Mouse (Mus musculus) C2C12 (cell line): Measurements from ENCODE around the gene Rpap2. TPM values are rescaled to one million over a fixed set of nuclear protein-coding genes. Genes with fewer than 3 reads are reported as not detected.

Experiments
- H3K27me3 ChIP-seq: one replicate; pipeline ENCODE4 v1.6.1; 2011; ENCODE audit not compliant: control insufficient read depth, insufficient read depth, insufficient read length
- H3K36me3 ChIP-seq: one replicate; pipeline ENCODE4 v1.6.1; 2011; ENCODE audit not compliant: control insufficient read depth, insufficient read depth
- H3K4me3 ChIP-seq: one replicate; pipeline ENCODE4 v1.5.1; 2011; ENCODE audit warnings: mild to moderate bottlenecking, control low read depth; ENCODE audit not compliant: poor library complexity, insufficient read depth, severe bottlenecking
- H3K79me2 ChIP-seq: one replicate; pipeline ENCODE4 v1.6.1; 2011; ENCODE audit not compliant: control insufficient read depth, insufficient read depth
- H3K79me3 ChIP-seq: one replicate; pipeline ENCODE4 v1.6.1; 2011; ENCODE audit warnings: low read depth, control low read depth
- H3ac ChIP-seq: one replicate; pipeline ENCODE3; 2011; ENCODE audit warnings: low read depth; ENCODE audit not compliant: control insufficient read depth, insufficient read length
- CEBPB ChIP-seq: IDR thresholded peaks from one replicate; pipeline ENCODE4 v1.6.1; 2011; ENCODE audit warnings: low read depth, mild to moderate bottlenecking, control low read depth, moderate library complexity
- CTCF ChIP-seq: IDR thresholded peaks from one replicate; pipeline ENCODE4 v1.5.1; 2011; ENCODE audit not compliant: control insufficient read depth, insufficient read depth, insufficient read length
- FOSL1 ChIP-seq: IDR thresholded peaks from one replicate; pipeline ENCODE4 v1.8.0; 2011; ENCODE audit warnings: mild to moderate bottlenecking, low read length; ENCODE audit not compliant: poor library complexity, insufficient read depth, severe bottlenecking
- MAX ChIP-seq: IDR thresholded peaks from one replicate; pipeline ENCODE4 v1.6.1; 2011; ENCODE audit warnings: mild to moderate bottlenecking, control low read depth
- MYOD1 ChIP-seq: IDR thresholded peaks from one replicate; pipeline ENCODE4 v1.6.1; 2011; ENCODE audit warnings: low read depth; ENCODE audit not compliant: control insufficient read depth, insufficient read length
- MYOG ChIP-seq: IDR thresholded peaks from one replicate; pipeline ENCODE4 v1.6.1; 2011; ENCODE audit not compliant: control insufficient read depth, insufficient read length; ENCODE audit errors: extremely low read depth
- USF1 ChIP-seq: IDR thresholded peaks from one replicate; pipeline ENCODE4 v1.6.1; 2011; ENCODE audit warnings: low read depth, mild to moderate bottlenecking, control low read depth, moderate library complexity
- polyA plus RNA-seq: library from polyadenylated mRNA; unstranded; fragments of >200 nt; fragmentation: generic; extraction: Trizol; gene quantifications from one replicate; pipeline ENCODE4 v1.2.1, GENCODE M21; 2012; ENCODE audit warnings: missing spikeins

The Rpap2 gene
- polyA plus RNA-seq, 1 experiment: 7.2 TPM

DNA sequence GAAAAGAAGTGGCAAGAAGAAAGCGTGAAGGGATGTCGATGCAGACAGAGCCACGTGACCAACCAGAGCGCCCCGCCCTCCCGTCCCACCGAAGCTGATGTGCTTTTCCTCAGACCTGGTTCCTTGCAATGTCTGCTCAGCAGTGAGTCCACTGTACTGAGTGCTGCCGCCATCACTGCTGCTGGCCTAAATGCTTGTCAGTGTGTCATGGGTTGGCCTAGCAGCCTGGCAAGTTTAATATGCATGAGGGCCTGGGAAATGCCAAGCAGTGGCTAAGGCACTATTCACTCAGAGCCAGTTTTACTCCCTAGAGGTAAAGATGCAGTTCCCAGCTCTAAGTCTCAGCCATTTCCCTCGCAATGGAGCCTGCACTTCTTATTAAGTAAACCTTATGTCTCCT lies 28.0 kb upstream of the Rpap2 start:
- Histone ChIP-seq H3K4me3 (no peak overlapping the region), H3K79me3 (no peaks in the 10 kb centered on the region), H3K79me2 (no peaks in the 10 kb centered on the region), H3K36me3 (peaks cover 13% of the 10 kb centered on the region), H3ac (no peak overlapping the region), H3K27me3 (no peaks in the 10 kb centered on the region)
- TF ChIP-seq USF1 (no peak), CEBPB (no peak), CTCF (no peak), FOSL1 (no peak), MAX (no peak), MYOG (no peak), MYOD1 (no peak)

DNA sequence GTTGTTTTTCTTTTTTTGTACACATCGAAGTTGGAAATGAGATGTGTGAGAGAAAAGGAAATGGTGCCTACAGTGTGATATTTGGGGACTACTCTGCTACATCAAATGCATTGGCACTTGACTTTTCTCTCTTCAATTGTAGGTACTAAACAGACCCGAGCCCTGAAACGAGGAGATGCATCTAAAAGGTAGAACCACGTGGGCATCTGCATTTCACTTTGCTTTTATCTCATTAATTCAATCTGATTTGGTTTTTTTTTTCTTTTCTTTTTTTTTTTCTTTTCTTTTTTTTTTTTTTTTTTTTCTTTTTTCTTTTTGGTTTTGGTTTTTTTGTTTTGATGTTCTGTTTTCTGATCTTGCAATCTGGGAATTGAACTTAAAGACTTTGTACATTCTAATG lies 1.2 kb downstream of the Rpap2 start:
- TF ChIP-seq MAX: no peak
- TF ChIP-seq CEBPB: no peak
- TF ChIP-seq USF1: no peak
- TF ChIP-seq CTCF: no peak
- no peak for TF ChIP-seq MYOD1
- no peak for TF ChIP-seq MYOG
- Histone ChIP-seq H3K79me2 (peaks cover 20% of the 10 kb centered on the region), H3K27me3 (no peaks in the 10 kb centered on the region), H3K79me3 (no peaks in the 10 kb centered on the region), H3ac (no peak overlapping the region), H3K4me3 (peak overlapping the region; percentile 57), H3K36me3 (peaks cover 21% of the 10 kb centered on the region)

DNA sequence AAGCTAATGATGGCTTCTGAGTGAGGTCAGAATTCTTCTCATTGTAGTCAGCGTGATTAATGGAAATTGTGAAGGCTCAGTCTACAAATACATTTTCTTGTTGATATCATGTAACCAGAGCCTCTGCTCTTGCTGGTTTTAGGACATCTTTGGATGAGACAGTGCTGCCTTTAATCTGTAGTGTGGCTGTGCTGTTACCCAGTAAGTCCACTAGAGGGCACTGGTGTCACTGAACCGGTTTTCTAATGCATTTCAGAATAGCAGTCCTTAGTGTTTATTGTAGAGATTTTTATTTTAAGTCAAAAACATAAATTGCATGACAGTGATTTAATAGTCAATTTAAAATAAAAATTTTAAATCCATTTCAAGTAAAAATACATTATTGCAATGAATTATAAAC lies 14.1 kb downstream of the Rpap2 start:
- Histone ChIP-seq H3ac (no peak overlapping the region), H3K4me3 (no peak overlapping the region), H3K79me3 (no peaks in the 10 kb centered on the region), H3K36me3 (peaks cover 19% of the 10 kb centered on the region), H3K27me3 (no peaks in the 10 kb centered on the region), H3K79me2 (no peaks in the 10 kb centered on the region)
- TF ChIP-seq MYOG (no peak), CTCF (peak; percentile 51)

DNA sequence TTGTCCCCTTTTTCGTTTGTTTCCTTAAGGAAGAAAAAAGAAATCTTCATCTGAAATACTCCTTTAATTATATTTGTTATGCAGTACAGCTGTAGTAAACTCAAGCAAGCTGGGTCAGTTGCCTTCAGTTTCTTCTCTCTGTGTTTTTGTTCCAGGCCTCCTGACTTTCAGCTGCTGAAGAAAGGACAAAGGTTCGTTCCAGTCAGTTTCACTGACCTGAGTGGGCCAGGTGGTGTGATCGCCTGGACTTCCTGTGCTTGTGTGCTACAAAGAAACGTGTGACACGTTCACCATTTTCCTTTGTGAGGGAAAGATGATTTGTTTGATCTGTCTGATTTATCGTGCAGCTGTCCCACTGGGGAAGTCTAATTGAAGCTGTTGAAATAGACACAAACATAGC lies 20.8 kb downstream of the Rpap2 start:
- H3K79me2 ChIP-seq: no peaks in the 10 kb centered on the region
- no peak overlapping the region for H3K4me3 ChIP-seq
- no peak for TF ChIP-seq MYOD1
- no peak for TF ChIP-seq CEBPB
- no peak for TF ChIP-seq FOSL1
- TF ChIP-seq MAX: no peak
- TF ChIP-seq MYOG: no peak
- no peak for TF ChIP-seq USF1
- TF ChIP-seq CTCF: no peak
- no peaks in the 10 kb centered on the region for H3K27me3 ChIP-seq
- no peak overlapping the region for H3ac ChIP-seq
- H3K36me3 ChIP-seq: peaks cover 30% of the 10 kb centered on the region
- no peaks in the 10 kb centered on the region for H3K79me3 ChIP-seq

DNA sequence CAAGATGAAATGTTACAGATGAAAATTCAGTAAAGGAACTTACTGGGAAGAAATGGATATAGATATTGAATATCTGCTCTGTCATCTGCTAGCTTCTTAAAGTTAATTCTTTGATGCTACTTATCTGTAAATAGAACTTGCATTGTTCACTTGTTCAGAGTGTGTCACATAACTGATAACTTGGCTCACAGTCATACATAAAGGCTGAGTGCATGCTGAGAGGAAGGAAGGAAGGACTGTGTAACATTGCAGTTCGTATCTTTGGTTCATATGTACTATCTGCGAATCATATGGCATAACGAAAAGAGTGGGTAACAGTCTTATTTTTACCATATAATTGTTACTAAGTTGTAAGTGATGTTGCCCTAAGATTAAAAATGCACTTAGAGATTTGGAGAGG lies 24.2 kb downstream of the Rpap2 start:
- no peak overlapping the region for H3ac ChIP-seq
- H3K4me3 ChIP-seq: no peak overlapping the region
- H3K36me3 ChIP-seq: peaks cover 22% of the 10 kb centered on the region
- no peaks in the 10 kb centered on the region for H3K27me3 ChIP-seq
- H3K79me2 ChIP-seq: no peaks in the 10 kb centered on the region
- no peaks in the 10 kb centered on the region for H3K79me3 ChIP-seq
- TF ChIP-seq USF1 (no peak), MYOG (no peak), CEBPB (no peak), FOSL1 (no peak), MYOD1 (no peak), MAX (no peak), CTCF (no peak)

DNA sequence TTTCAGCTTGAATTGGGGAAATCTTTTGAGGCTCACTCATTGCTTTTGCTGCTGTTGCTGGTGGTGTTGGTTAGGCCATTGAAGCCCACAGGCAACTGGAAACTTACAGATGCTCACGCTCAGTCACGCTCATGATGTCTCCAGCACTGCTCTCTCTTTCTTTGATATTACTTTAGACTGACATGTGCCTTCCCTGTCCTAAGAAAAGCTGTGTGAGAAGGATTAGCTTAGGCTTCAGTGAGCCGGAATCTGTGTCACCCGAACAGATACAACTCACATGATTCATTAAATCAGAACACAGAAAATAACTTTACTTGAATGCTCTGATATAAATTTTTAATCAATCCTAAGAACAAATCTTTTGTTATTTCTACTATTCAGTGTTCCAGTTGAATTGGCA lies 36.5 kb downstream of the Rpap2 start:
- TF ChIP-seq USF1 (no peak), CEBPB (no peak), MYOG (no peak), MAX (no peak), FOSL1 (no peak), CTCF (no peak), MYOD1 (no peak)
- no peak overlapping the region for H3K4me3 ChIP-seq
- no peaks in the 10 kb centered on the region for H3K79me2 ChIP-seq
- H3K79me3 ChIP-seq: no peaks in the 10 kb centered on the region
- H3ac ChIP-seq: no peak overlapping the region
- H3K36me3 ChIP-seq: peaks cover 16% of the 10 kb centered on the region
- H3K27me3 ChIP-seq: no peaks in the 10 kb centered on the region
